Mouse (Mus musculus) CH12F3 (cell line): ENCODE results near the gene Cbr3.
"Not testable (repeated sequence)": the region's sequence is repeated elsewhere in the genome, so short reads cannot be mapped to it uniquely, and the experiment has no call there.

Source experiments
- in situ Hi-C: fragments of 300-500 bp; cut with MboI; formaldehyde crosslinking; loops from 2 replicates; pipeline ENCODE4 v1.14.3; 2020; ENCODE audit warnings: low sequenced_read_pairs

Gene Cbr3

GRCm38 (mm10) chr16:93682689-93683507 lies at the start of gene Cbr3:
Gene Cbr3 (plus strand): TSS chr16:93683215.
- in situ Hi-C loops, result loop anchor here (10.0 kb wide), 1 partner anchor 92 kb away; no protein-coding TSS in a partner anchor

GRCm38 (mm10) chr16:93644006-93644405 lies 39.0 kb upstream of the Cbr3 start:
- in situ Hi-C loops, result no loop called here

GRCm38 (mm10) chr16:93648441-93649183 lies 34.4 kb upstream of the Cbr3 start:
- in situ Hi-C loops, result no loop called here

- in situ Hi-C loops, result no loop called here
Observed at GRCm38 (mm10) chr16:93667976-93668375, 15.0 kb upstream of the Cbr3 start.

- in situ Hi-C loops, result no loop called here
Observed at GRCm38 (mm10) chr16:93669521-93669920, 13.5 kb upstream of the Cbr3 start.

- in situ Hi-C loops, result not testable (repeated sequence)
Observed at GRCm38 (mm10) chr16:93670466-93670865, 12.5 kb upstream of the Cbr3 start.

GRCm38 (mm10) chr16:93671064-93671463 lies 12.0 kb upstream of the Cbr3 start:
- in situ Hi-C loops, result no loop called here

GRCm38 (mm10) chr16:93676376-93676775 lies 6.6 kb upstream of the Cbr3 start:
- in situ Hi-C loops, result no loop called here

GRCm38 (mm10) chr16:93678206-93678605 lies 4.8 kb upstream of the Cbr3 start:
- in situ Hi-C loops, result no loop called here

GRCm38 (mm10) chr16:93679165-93679564 lies 3.9 kb upstream of the Cbr3 start:
- in situ Hi-C loops, result no loop called here

GRCm38 (mm10) chr16:93682156-93682688 lies 793 bp upstream of the Cbr3 start:
- in situ Hi-C loops, result loop anchor here (10.0 kb wide), 1 partner anchor 93 kb away; no protein-coding TSS in a partner anchor

- in situ Hi-C loops, result loop anchor here (10.0 kb wide), 1 partner anchor 91 kb away; no protein-coding TSS in a partner anchor
Observed at GRCm38 (mm10) chr16:93683508-93684236, 657 bp downstream of the Cbr3 start.

- in situ Hi-C loops, result loop anchor here (10.0 kb wide), 1 partner anchor 90 kb away; no protein-coding TSS in a partner anchor
Observed at GRCm38 (mm10) chr16:93684441-93684840, 1.4 kb downstream of the Cbr3 start.

- in situ Hi-C loops, result loop anchor here (10.0 kb wide), 1 partner anchor 89 kb away; no protein-coding TSS in a partner anchor
Observed at GRCm38 (mm10) chr16:93685783-93686182, 2.8 kb downstream of the Cbr3 start.

- in situ Hi-C loops, result loop anchor here (10.0 kb wide), 1 partner anchor 88 kb away; no protein-coding TSS in a partner anchor
Observed at GRCm38 (mm10) chr16:93686421-93686820, 3.4 kb downstream of the Cbr3 start.

- in situ Hi-C loops, result loop anchor here (10.0 kb wide), 1 partner anchor 88 kb away; no protein-coding TSS in a partner anchor
Observed at GRCm38 (mm10) chr16:93686945-93687344, 3.9 kb downstream of the Cbr3 start.

GRCm38 (mm10) chr16:93691206-93691841 lies 8.3 kb downstream of the Cbr3 start:
- in situ Hi-C loops, result loop anchor here (10.0 kb wide), 1 partner anchor 63 kb away; no protein-coding TSS in a partner anchor

GRCm38 (mm10) chr16:93692744-93693143 lies 9.7 kb downstream of the Cbr3 start:
- in situ Hi-C loops, result loop anchor here (10.0 kb wide), 1 partner anchor 62 kb away; no protein-coding TSS in a partner anchor

GRCm38 (mm10) chr16:93707116-93707515 lies 24.1 kb downstream of the Cbr3 start:
- in situ Hi-C loops, result no loop called here

GRCm38 (mm10) chr16:93709217-93709616 lies 26.2 kb downstream of the Cbr3 start:
- in situ Hi-C loops, result no loop called here
